Mouse (Mus musculus): ENCODE data around the gene Tcf19. TPM values are rescaled to one million over a fixed set of nuclear protein-coding genes. Genes with fewer than 3 reads are reported as not detected.
"Not testable (repeated sequence)": the region's sequence is repeated elsewhere in the genome, so short reads cannot be mapped to it uniquely, and the experiment has no call there.

Tcf19 gene
- total RNA-seq, 2 experiments from 2014 or later = 3.0 to 3.7 TPM

DNA sequence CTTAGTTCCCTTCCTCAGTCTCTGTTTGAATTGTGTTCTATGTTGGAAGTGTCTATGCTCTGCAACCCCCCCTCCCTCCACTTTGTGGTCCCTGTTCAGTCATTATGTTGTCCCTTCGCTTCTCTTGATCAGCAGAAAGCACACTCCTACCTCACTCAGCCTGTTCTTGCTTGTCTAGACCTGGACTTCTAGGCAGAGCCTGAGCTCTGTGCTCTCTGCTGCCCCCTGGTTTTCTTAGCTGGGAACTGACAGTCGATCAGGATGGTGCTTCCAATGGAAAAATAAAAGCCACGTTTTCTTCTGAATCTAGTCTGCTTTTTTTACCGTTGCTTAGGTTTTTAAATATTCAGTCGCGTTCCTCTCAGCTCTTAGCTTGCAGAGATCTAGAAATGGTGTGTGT is 17.7 kb upstream of the Tcf19 start:
- peak; percentile 61 to 69 for DNase-seq (ENCODE audit: low spot score in 2 of 2)

DNA sequence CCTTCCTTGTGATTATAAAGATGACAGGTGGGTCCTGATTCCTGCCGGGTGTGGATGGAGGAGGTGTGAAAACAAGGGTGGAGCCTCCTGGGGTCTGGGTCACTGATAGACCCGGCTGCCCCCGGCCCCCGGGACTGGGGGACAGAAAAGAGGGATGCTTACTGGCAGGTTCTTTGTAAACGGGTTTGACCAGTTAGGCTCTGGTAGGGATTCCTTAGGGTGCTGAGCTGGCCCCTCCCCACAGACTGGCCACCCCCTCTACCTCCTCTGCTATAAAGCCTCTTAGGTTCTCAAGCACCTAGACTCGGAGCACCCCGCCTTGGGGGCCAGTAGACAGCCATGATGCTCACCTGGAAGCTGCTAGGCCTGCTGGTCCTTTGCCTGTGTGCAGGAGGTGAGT is 16.3 kb upstream of the Tcf19 start, which contains the start of gene Psors1c2:
Gene Psors1c2, plus strand, starts transcription at position 301 of the 400 bp plus-strand sequence.
- no peak for DNase-seq (ENCODE audit: low spot score in 2 of 2)

DNA sequence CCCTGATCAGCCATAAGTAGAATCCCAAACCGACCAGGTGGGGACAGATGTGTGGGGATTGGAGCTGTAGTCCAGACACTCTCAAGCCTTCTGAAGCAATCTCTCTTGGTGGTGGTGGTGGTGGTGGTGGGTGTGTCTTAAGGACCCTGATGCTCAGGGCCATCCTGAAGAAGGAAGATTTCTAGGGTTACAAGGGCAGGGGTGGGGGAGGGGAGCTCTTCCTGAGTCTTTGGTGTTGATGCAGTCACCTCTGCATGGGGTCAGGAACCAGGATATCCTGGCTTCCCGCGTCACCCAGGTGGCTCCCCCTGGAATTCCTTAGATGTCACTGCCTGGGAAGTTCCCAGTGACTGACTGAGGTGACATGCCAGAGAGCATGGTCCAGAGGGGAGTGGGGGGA is 15.7 kb upstream of the Tcf19 start:
- no peak for DNase-seq (ENCODE audit: low spot score in 2 of 2)

DNA sequence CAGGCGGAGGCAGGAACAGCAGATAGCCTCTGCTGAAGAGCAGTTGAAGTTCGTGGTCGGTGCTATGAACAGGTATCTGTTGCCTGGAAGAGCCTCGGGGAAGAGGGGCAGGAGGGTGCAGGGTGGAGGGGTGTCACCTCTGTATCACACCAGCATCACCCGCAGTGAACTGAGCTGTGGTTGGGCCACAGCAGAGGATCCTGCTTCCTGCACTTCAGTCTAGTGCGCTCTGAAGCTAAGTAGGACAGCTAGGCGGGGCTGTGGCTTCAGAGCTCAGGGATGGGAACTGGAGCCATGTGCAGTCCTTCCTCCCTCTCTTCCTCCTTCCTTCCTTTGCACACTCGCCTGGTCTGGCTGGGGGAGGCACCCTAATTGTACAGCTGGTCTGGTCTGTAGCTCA is 10.0 kb upstream of the Tcf19 start:
- DNase-seq (ENCODE audit: low spot score in 2 of 2) = no peak

DNA sequence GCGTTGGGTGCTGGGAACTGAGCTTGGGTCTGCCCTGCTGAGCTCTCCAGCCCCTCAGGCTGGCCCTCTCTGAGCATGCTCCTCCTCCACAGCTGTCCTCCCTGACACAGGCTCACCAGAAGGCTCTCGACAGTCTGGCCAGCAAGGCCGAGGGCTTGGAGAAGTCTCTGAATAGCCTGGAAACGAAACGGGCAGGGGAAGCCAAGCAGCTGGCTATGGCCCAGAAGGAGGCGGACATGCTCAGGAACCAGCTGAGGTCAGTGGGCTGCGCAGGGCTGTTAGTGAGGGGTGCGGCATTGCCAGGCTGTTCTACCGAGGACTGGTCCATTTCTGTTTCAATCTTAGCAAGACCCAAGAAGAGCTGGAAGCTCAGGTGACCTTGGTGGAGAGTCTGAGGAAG is 7.7 kb upstream of the Tcf19 start:
- DNase-seq (ENCODE audit: low spot score in 2 of 2) = no peak

DNA sequence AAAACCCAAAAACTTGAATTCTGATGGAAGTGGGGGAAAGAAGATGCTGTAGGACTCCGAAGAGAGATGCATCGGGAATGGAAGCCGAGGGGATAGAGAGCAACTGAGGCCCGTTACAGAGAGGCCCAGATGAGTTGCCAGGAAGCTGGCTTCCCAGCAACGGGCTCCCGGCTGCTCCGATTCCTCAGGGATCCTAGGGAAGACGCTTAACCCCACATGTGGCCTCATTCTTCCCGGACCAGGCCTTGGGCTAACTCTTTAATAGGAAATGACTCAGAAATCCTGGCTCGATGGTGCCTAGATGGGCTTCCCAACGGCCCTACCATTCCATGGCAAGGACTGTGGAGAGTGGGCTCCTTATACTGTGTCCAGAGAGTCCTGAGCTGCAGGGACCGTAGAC is 902 bp upstream of the Tcf19 start:
- DNase-seq (ENCODE audit: low spot score in 2 of 2) = peak in 1 of 2 experiments; percentile 14

DNA sequence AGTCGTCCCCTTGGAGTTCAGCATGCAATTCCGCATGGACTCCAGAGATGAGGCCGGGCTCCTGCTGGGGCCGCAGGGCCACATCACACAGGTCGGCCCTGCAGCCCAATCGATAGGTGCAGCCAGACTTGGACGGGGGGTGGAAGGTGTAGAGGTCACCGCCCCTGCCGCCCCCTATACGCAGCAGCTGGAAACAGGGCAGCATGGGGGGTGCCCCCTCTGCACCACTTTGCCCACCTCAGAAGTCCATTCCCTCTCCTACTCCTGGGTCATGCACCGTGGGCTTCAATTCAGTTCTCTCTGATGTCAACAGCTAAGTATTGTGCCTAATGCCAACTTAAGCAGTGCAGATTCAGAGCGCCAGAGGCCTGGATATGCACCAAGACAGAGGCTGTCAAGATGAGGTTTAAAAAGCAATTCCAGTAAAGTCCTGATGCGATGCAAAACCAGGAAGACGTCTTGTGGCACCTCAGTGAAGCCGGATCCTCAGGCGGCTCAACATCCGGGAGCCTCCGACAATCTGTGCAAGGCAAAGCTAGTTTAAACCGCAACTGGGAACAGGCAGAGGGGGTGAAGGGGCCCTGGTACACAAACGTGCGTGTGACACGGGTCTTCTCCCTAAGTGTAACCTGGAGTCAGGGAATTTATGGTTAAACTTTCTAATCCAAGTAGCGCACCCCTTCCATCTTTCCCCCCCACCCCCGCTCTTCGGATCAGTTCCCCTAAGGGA is 548 bp downstream of the Tcf19 start:
- DNase-seq (ENCODE audit: low spot score in 2 of 2) = peak in 1 of 2 experiments; percentile 11

DNA sequence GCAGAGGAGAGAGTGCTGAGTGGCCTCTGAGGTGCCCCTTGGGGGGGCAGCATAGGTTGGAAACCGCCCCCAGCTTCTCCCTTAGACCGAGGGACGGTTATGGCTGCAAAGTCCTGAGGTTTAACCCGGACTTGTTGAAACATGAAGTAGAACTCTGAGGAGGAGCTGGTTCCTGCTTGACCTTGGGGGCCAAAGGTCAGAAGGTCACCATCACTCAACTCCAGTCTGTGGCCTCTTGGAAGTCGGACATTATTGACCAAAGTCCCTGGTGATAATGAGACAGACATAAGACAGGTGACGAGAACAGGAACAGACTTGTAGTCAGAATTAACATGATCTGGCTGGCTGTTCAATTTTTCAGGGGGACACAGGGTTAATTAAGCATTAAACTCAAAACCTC is 1.9 kb downstream of the Tcf19 start:
- no peak for DNase-seq (ENCODE audit: low spot score in 2 of 2)

DNA sequence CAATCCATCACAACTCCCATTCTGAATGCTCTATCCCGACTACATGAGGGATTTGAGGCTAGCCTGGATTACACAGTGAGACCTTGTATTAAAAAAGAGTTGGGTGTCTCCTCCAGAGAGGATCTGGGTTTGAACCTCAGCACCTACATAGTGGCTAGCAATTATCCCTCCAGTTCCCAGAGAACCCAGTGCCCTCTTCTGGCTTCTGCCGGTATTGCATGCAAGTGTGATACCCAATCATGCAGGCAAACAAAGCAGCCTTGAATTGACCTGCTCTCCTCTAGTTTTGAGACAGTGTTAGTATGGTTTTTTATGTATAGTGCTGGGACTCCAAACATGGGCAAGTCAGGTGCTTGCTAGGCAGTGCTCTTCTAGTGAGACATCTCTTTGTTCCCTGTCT is 2.7 kb downstream of the Tcf19 start:
- DNase-seq (ENCODE audit: low spot score in 2 of 2) = peak; percentile 69 to 81

DNA sequence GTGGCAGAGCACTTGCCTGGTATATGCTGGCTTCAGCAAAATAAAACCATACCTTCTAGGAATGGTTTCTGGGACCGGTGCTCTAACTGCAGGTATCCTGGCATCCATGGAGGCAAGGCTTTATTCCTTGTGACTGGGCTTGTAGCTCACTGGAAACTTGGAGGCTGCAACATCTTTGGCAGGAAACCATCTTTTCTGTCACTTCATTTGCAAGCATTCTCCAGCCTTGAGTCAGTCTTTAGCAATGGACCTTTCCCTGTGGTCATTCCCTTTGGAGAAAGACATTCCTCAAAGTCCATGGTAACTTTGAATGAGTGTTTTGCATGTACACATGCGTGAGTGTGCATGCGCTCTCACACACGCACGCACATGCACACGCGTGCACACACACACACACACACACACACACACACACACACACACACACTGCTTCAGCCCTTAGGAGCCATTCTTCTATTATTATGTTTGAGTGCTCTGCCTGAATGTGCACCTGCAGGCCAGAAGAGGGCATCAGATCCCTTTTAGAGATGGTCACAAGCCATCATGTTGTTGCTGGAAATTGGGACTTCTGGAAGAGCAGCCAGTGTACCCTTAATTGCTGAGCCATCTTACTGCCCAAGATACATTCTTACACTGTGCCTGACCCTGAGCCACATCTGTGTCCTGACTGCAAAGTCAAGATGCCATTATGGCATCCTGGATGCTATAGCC is 3.6 kb downstream of the Tcf19 start:
- no peak for DNase-seq (ENCODE audit: low spot score in 2 of 2)

DNA sequence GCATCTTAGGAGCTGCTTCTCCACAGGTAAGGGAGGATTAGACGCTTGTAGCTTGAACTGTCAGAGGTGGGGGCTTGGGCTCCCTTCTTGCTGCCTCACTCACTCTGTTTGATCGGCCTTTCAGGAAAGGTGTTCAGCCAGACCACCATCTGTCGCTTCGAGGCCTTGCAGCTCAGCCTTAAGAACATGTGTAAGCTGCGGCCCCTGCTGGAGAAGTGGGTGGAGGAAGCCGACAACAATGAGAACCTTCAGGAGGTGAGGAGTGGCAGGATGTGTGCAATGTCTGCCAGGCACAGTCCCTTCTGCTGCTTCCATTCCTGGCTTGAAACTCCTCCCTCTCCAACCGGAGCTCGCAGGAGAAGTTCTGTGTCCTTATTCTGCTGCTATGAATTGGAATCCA is 7.3 kb downstream of the Tcf19 start:
- no peak for DNase-seq (ENCODE audit: low spot score in 2 of 2)

DNA sequence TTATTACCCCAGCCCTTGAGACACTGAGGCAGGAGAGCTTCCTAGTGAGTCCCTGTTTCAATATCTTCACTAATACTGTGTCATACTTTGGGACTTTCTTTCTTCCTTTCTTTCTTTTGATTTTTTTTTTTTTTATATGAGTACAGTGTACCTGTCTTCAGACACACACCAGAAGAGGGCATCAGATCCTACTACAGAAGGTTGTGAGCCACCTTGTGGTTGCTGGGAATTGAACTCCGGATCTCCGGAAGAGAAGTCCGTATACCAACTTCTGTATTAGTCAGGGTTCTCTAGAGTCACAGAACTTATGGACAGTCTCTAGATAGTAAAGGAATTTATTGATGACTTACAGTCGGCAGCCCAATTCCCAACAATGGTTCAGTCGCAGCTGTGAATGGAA is 8.3 kb downstream of the Tcf19 start:
- DNase-seq (ENCODE audit: low spot score in 2 of 2) = not testable (repeated sequence)

DNA sequence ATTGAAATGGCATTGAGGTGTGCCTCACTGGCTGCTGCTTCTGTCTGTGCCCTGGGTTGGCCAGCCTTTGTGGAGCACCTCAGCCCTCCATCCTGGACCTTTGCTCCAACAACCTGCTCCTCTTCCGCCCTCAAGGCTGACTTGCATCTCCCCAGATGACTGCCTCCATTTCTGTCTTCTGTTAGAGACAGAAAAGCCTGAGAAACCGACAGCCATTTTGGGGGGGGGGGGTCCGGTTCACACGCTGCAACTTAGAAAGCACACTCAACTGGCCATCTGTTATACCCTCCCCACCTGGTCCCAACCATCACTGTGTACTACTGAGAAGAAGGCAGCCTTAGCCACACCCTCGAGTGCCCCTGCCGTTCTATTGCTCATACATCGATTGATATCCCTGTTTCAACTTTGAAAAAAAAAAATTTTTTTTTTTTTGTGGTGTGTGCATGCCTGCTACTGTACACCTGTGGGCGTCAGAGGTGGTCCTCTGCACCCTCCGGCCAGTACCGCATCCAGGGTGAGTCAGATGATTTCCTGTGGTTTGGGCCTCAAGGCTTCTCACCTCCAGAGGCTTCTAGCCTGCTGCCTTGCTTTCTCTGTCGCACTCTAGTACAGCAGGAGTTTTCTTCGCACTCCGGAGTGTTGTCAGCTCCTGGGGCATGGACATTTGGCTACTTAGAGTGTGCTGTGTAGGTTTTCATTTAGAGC is 8.9 kb downstream of the Tcf19 start:
- DNase-seq (ENCODE audit: low spot score in 2 of 2) = no peak

DNA sequence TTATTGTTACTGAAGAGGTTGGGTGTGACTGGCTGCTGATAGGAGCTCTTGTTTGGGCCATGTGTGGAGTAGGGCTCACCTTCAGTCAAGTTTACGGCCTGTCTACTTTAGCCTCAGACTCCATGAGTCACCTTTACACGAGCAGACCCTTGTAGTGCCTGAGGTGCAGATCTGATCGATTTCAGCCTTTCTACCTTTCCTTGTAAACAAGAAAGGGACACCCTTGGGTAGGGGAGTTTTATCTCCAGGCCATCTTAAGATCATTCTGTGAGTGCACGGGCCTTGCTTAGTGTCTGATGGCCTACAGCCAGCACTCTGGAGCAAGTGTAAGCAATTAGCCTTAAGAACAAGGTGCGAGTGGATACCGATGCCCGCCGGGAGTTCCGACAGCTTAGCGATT is 9.7 kb downstream of the Tcf19 start:
- DNase-seq (ENCODE audit: low spot score in 2 of 2) = no peak

DNA sequence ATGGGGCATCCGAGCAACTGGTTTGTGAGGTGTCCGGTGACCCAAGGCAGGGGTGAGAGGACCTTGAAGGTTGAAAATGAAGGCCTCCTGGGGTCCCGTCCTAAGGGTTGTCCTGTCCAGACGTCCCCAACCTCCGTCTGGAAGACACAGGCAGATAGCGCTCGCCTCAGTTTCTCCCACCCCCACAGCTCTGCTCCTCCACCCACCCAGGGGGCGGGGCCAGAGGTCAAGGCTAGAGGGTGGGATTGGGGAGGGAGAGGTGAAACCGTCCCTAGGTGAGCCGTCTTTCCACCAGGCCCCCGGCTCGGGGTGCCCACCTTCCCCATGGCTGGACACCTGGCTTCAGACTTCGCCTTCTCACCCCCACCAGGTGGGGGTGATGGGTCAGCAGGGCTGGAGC is 10.8 kb downstream of the Tcf19 start, which contains the start of gene Pou5f1:
Gene Pou5f1, plus strand, starts transcription at position 243 of the 400 bp plus-strand sequence.
- DNase-seq (ENCODE audit: low spot score in 2 of 2) = no peak

DNA sequence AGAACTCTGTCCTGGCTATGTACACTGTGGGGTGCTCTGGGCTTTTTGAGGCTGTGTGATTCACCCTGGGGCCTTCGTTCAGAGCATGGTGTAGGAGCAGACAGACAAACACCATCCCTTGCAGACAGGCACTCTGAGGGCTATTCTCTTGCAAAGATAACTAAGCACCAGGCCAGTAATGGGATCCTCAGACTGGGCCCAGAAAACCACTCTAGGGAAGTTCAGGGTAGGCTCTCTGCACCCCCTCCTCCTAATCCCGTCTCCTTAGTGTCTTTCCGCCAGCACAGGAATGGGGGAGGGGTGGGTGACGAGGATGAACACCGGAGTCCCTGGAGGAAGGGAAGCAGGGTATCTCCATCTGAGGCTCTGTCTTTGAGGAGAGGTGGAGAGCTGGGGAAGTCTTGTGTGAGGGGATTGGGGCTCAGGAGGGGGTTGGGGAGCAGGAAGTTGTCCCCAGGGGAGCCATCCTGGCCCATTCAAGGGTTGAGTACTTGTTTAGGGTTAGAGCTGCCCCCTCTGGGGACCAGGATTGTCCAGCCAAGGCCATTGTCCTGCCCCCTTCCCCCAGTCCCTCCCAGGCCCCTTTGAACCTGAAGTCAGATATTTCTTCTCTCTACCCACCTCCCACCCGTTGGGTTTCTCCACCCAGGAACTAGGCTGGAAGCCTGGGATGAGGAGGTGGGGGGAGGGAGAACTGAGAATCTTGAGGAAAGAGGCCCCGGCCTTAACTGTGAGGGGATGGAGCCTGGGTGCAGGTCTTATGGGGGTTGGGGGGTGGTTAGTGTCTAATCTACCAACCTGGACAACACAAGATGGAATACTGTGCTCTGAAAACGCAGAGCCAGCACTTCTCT is 11.8 kb downstream of the Tcf19 start:
- no peak for DNase-seq (ENCODE audit: low spot score in 2 of 2)

DNA sequence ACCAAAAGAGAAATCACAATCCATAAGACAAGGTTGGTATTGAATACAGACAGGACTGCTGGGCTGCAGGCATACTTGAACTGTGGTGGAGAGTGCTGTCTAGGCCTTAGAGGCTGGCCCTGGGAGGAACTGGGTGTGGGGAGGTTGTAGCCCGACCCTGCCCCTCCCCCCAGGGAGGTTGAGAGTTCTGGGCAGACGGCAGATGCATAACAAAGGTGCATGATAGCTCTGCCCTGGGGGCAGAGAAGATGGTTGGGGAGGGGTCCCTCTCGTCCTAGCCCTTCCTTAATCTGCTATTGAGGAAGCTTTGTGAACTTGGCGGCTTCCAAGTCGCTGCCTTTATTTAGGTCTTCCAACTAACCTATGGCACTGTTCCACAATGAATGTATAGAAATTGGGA is 12.8 kb downstream of the Tcf19 start:
- DNase-seq (ENCODE audit: low spot score in 2 of 2) = no peak

DNA sequence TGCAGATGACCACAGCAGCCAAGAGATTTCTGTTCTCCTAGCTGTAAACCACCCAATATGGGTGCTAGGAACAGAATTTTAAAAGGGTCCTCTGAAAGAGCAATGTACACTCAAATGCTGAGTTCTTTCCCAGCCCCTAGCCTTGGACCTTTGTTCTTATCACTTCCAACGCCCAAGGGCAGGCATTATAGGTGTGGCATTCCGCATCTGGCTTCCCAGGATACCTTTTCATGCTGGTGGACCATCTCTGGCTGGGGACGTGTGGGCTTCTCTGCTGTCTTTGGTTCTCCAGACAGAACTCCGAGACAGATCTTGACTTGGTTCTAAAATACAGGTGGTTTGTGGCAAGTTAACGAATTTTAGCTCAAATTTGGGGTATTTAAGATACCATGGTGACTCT is 13.9 kb downstream of the Tcf19 start:
- DNase-seq (ENCODE audit: low spot score in 2 of 2) = no peak

DNA sequence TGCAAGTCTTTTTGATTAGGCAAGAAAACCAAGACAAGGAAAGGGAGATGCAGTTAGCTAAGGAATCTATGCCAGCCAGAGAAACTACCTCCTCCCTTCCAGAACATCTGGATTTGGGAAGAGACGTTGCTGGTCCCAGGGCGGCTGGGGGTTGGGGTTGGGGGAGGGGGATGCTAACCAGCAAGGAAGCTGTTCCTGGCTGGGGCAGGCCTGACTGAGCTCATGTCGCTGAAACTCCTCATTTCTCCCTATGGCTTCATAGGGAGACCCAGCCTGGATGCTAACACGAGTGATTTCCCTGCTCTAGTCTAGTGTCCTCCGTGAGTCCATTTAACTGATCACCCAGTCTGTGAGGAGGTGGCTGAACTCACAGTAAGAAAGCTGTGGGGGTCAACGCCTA is 14.4 kb downstream of the Tcf19 start:
- no peak for DNase-seq (ENCODE audit: low spot score in 2 of 2)

DNA sequence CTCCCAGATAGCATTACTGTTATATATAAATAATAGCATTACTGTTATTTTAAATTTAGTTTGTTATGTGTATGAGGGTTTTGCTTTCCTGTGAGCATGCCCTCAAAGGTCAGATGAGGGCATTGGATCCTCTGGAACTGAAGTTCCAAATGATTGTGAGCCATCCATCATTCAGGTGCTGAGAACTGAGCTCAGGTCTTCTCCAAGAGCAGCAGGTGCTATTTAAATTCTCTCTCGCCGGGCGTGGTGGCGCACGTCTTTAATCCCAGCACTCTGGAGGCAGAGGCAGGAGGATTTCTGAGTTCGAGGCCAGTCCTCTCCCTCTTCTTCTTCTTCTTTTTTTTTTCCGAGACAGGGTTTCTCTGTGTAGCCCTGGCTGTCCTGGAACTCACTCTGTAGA is 19.5 kb downstream of the Tcf19 start:
- DNase-seq (ENCODE audit: low spot score in 2 of 2) = no peak

DNA sequence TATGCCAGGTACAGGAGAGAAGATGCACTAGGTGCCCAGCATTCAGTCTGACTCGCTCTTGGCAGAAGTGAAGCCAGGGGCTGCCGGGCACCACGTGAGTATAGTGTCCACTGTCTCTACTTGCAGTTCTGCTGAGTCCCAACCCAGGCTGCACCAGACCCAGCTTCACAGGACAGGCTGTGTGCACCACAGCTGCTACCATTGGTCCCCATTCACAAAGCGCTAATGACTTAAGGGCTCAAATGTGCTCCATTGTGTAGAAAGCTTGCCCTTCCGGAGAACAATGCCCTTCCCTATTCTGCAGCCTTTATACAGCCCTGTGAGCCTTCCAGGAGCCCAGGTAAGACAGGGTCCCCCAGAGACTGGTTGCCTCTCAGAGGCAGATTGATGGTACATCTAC is 26.3 kb downstream of the Tcf19 start:
- no peak for DNase-seq (ENCODE audit: low spot score in 2 of 2)

Data from adrenal gland, adult 18-20 months (tissue).